Mouse (Mus musculus) gastrocnemius, adult 8-10 months (tissue): ENCODE data around the gene Dnah2. TPM values are rescaled to one million over a fixed set of nuclear protein-coding genes. Genes with fewer than 3 reads are reported as not detected.

ENCODE experiments used
- DNase-seq, 2 experiments: peaks; one replicate each; pipeline ENCODE4 v3.0.0; 2022; ENCODE audit warnings: low spot score in 2 of 2
- total RNA-seq, 4 experiments: library from RNA; stranded (reverse); gene quantifications; 2 replicates each; pipeline ENCODE4 v1.2.4; 2022

The Dnah2 gene
- total RNA-seq, 4 experiments from 2014 or later = 0.02 to 0.68 (median 0.05) TPM; not detected in 1

- DNase-seq = peak; percentile 69
Measured at GRCm38 (mm10) chr11:69408541-69409377, 140.2 kb downstream of the Dnah2 start.

- no peak for DNase-seq
Measured at GRCm38 (mm10) chr11:69407724-69408004, 141.2 kb downstream of the Dnah2 start.

GRCm38 (mm10) chr11:69406867-69407723 is 141.8 kb downstream of the Dnah2 start:
- DNase-seq = no peak

- no peak for DNase-seq
Measured at GRCm38 (mm10) chr11:69406282-69406681, 142.6 kb downstream of the Dnah2 start.

GRCm38 (mm10) chr11:69405397-69406200 is 143.3 kb downstream of the Dnah2 start:
- DNase-seq = no peak

GRCm38 (mm10) chr11:69404595-69405396 is 144.1 kb downstream of the Dnah2 start:
- peak in 1 of 2 experiments; percentile 7 for DNase-seq

- peak in 1 of 2 experiments; percentile 5 for DNase-seq
Measured at GRCm38 (mm10) chr11:69403691-69404594, 145.0 kb downstream of the Dnah2 start.

GRCm38 (mm10) chr11:69401987-69402386 is 146.9 kb downstream of the Dnah2 start:
- DNase-seq = peak in 1 of 2 experiments; percentile 5

- peak; percentile 68 to 83 for DNase-seq
Measured at GRCm38 (mm10) chr11:69401210-69401637, 147.7 kb downstream of the Dnah2 start.

- DNase-seq = peak in 1 of 2 experiments; percentile 5
Measured at GRCm38 (mm10) chr11:69400083-69400850, 148.6 kb downstream of the Dnah2 start.

- peak in 1 of 2 experiments; percentile 15 for DNase-seq
Measured at GRCm38 (mm10) chr11:69399201-69400082, 149.5 kb downstream of the Dnah2 start.

GRCm38 (mm10) chr11:69398486-69399200 is 150.3 kb downstream of the Dnah2 start:
- DNase-seq = no peak

- DNase-seq = peak in 1 of 2 experiments; percentile 13
Measured at GRCm38 (mm10) chr11:69398059-69398458, 150.9 kb downstream of the Dnah2 start, which contains the start of gene Tmem88. Gene Tmem88 (minus strand): TSS chr11:69398234.

- peak in 1 of 2 experiments; percentile 8 for DNase-seq
Measured at GRCm38 (mm10) chr11:69397581-69398057, 151.3 kb downstream of the Dnah2 start.

GRCm38 (mm10) chr11:69396772-69397171 is 152.1 kb downstream of the Dnah2 start:
- peak in 1 of 2 experiments; percentile 29 for DNase-seq

GRCm38 (mm10) chr11:69395634-69396373 is 153.1 kb downstream of the Dnah2 start:
- peak; percentile 94 to 97 for DNase-seq
